Mouse (Mus musculus) megakaryocyte, embryonic 14.5 days (primary cell): ENCODE measurements at regions not wholly inside any gene's neighbourhood (a gene's known extent, or its start where the extent isn't known, plus 50 kb on each side); places are given as distances from the start of the nearest gene placed in this dataset.

Experiments
- FLI1 ChIP-seq: IDR thresholded peaks from 2 replicates; pipeline ENCODE4 v1.6.1; 2012; ENCODE audit warnings: low read length, inconsistent platforms, mixed read lengths
- GATA1 ChIP-seq: IDR thresholded peaks from 3 replicates; pipeline ENCODE4 v1.6.1; 2012; ENCODE audit warnings: mixed read lengths, low read length, inconsistent platforms, borderline replicate concordance

DNA sequence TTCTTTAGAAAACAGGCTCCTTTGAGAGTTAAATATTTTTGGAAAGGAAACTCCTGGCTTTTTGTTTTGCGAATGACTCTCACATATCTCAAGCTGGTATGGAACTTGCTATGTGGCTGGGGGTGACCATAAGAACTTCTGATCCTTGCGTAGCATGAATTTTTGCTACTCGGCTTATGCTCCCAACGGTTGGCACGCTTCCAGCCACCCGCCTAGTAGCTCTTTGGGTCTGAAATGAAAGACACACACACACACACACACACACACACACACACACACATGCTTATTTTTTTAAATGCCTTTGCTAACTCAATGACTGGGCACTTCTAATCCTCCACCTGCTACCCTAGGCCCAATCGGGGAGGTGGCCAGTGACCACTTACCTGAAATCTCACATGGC, 180.3 kb upstream of the Stac start:
- TF ChIP-seq FLI1: no peak
- TF ChIP-seq GATA1: no peak
